Mouse (Mus musculus): ENCODE data around the gene Cyp3a57. TPM values are rescaled to one million over a fixed set of nuclear protein-coding genes. Genes with fewer than 3 reads are reported as not detected.
"Not testable (repeated sequence)": the region's sequence is repeated elsewhere in the genome, so short reads cannot be mapped to it uniquely, and the experiment has no call there.

Gene Cyp3a57
- not detected in 2 replicates for polyA plus RNA-seq (2012)

DNA sequence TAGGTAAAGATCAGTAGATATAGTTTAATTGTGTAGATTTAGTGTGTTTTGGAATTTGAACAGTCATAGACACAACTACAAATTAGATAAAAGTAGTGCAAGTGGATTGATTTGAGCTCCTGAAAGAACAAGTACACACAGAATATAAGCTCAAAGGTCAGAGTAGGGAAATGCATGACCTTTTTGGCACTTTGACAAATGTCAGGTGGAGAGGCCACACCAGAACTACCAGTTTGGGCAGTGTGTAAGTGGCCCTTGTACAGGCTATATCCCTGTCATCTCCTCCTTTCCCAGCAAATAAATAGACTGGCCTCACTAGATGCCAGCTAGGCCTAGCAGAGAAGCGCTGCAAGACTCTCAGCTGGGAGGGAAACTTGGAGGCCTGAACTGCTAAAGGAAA lies at the start of gene Cyp3a57:
Gene Cyp3a57 (plus strand): TSS at position 339 of the 400 bp plus-strand sequence.
- TF ChIP-seq TAL1 (IDR thresholded peaks at IDR 0.05; ENCODE audit: low read length) (no peak), GATA1 (IDR thresholded peaks at IDR 0.05; ENCODE audit: low read length) (no peak)
- Histone ChIP-seq H3K4me3 (replicated peaks) (no peak within 1 kb of the TSS), H3K4me1 (ENCODE audit: control insufficient read depth) (no peaks in the 10 kb centered on the region), H3K27me3 (ENCODE audit: control insufficient read depth) (no peaks in the 10 kb centered on the region), H3K9me3 (ENCODE audit: control insufficient read depth, low read length) (no peaks in the 10 kb centered on the region), H3K36me3 (ENCODE audit: control insufficient read depth) (no peaks in the 10 kb centered on the region)

DNA sequence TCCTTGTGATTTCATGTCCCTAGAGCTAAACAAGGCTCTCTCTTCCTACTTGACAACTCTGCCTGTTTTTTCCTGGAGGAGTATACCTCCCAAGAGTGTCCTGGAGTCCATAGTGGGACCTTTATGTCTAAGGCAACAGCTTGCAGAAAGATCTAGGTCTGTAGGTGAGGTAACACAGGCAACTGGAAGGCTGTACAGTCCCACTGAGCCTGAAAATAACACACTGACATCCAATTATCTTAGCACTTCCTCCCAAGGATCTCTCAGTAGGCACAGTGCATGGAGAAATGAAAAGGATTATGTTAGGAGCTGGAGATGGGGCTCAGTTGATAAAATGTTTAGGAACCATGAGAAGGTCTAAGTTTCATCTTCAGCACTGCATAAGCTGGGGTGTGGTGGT lies 44.6 kb upstream of the Cyp3a57 start:
- Histone ChIP-seq H3K4me3 (replicated peaks) (no peak overlapping the region), H3K4me1 (ENCODE audit: control insufficient read depth) (no peaks in the 10 kb centered on the region), H3K36me3 (ENCODE audit: control insufficient read depth) (no peaks in the 10 kb centered on the region), H3K9me3 (ENCODE audit: control insufficient read depth, low read length) (no peaks in the 10 kb centered on the region), H3K27me3 (ENCODE audit: control insufficient read depth) (no peaks in the 10 kb centered on the region)
- no peak for TF ChIP-seq TAL1 (IDR thresholded peaks at IDR 0.05; ENCODE audit: low read length)
- TF ChIP-seq GATA1 (IDR thresholded peaks at IDR 0.05; ENCODE audit: low read length): no peak

DNA sequence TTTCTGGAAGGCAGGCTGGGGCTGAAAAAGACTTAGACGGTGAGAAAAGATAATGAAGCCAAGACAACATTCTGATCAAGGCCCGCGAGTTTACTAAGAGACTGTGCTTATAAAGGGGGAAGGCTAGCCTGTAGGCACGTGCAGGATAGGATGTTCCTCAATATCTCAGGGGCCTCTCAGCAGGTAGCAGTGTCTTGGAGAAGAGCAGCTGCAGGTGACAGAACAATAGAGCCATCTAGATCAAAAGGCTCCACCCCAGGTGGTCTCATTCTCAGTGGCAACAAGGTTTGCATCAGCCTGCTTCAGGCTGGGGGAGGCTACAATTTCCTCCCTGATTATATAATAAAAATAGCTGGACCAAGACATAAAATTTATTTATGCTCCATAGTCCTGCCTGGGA lies 43.3 kb upstream of the Cyp3a57 start:
- H3K27me3 ChIP-seq (ENCODE audit: control insufficient read depth); H3K4me3 ChIP-seq (replicated peaks); H3K9me3 ChIP-seq (ENCODE audit: control insufficient read depth, low read length): not testable (repeated sequence)

DNA sequence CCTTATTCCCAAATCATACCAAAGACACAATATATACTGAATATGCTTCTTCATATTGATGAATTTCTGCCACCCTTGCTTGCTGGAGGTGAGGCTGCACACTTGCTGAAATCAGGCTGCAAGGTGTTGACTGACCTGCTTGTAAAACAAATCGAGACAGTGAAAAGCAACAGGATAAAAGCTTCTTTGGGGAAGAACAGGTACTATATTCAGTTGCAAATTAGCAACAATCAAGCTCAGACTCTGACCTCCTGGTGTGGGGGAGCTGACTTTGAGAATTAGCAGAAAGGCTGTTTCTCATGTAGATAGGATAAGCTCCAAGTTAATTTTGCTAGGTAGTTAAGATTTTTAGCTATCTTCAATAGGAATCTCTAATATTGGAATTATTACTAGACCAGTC lies 42.7 kb upstream of the Cyp3a57 start:
- H3K36me3 ChIP-seq (ENCODE audit: control insufficient read depth): no peaks in the 10 kb centered on the region
- no peaks in the 10 kb centered on the region for H3K9me3 ChIP-seq (ENCODE audit: control insufficient read depth, low read length)
- TF ChIP-seq TAL1 (IDR thresholded peaks at IDR 0.05; ENCODE audit: low read length) (no peak), GATA1 (IDR thresholded peaks at IDR 0.05; ENCODE audit: low read length) (no peak)
- H3K4me1 ChIP-seq (ENCODE audit: control insufficient read depth): no peaks in the 10 kb centered on the region
- H3K27me3 ChIP-seq (ENCODE audit: control insufficient read depth): no peaks in the 10 kb centered on the region
- H3K4me3 ChIP-seq (replicated peaks): no peak overlapping the region

More for the DNA sequence above, 43.3 kb upstream of the Cyp3a57 start:
- H3K4me1 ChIP-seq (ENCODE audit: control insufficient read depth); H3K36me3 ChIP-seq (ENCODE audit: control insufficient read depth): not testable (repeated sequence)

DNA sequence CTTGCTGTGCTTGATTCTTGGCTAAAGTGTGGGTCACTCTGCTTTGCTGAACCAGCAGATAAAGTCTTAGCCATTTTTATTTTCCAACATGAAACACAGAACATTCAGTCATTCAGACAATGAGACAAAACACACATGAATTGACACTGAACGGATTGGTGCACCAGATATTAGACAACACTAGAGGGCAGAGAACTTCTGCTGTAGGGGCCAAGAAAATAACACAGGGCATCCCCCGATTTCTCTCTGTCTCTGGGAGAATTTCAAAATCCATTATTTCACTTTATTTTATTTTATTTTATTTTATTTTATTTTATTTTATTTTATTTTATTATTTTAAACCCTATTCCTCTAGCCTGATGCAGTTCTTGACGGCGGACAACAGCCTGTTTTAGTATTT lies 38.1 kb upstream of the Cyp3a57 start:
- not testable (repeated sequence) for H3K9me3 ChIP-seq (ENCODE audit: control insufficient read depth, low read length); H3K4me1 ChIP-seq (ENCODE audit: control insufficient read depth); H3K4me3 ChIP-seq (replicated peaks); H3K36me3 ChIP-seq (ENCODE audit: control insufficient read depth); H3K27me3 ChIP-seq (ENCODE audit: control insufficient read depth)

DNA sequence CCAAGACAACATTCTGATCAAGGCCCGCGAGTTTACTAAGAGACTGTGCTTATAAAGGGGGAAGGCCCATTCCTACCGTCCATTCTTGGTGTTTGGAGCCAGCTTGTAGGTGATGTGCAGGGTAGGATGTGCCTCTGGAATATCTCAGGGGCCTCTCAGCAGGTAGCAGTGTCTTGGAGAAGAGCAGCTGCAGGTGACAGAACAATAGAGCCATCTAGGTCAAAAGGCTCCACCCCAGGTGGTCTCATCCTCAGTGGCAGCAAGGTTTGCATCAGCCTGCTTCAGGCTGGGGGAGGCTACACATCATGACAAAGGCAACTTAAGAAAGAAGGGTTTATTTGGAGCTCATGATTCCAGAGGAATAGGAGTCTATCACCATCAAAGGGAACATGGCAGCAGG lies 37.3 kb upstream of the Cyp3a57 start:
- H3K4me1 ChIP-seq (ENCODE audit: control insufficient read depth); H3K27me3 ChIP-seq (ENCODE audit: control insufficient read depth); H3K4me3 ChIP-seq (replicated peaks); H3K9me3 ChIP-seq (ENCODE audit: control insufficient read depth, low read length); H3K36me3 ChIP-seq (ENCODE audit: control insufficient read depth): not testable (repeated sequence)

DNA sequence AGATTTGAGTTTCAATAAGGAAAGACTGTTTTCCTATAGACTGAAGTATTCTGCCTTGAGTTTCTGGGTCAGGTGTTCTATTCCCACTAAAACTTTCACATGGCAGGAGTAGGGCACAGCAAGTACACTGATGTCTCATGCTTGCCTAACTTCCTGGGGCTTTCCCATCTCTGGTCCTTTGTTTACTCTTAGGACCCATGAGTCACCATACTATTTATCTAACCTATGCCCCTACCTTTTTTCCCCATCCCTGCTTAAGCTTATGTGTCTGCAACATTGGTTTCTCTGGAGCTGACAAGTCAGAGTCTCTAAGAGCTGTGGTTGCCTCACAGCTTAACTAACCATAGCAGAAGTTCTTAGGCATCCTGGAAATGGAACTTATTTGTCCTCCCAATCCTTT lies 31.2 kb upstream of the Cyp3a57 start:
- H3K27me3 ChIP-seq (ENCODE audit: control insufficient read depth): no peaks in the 10 kb centered on the region

DNA sequence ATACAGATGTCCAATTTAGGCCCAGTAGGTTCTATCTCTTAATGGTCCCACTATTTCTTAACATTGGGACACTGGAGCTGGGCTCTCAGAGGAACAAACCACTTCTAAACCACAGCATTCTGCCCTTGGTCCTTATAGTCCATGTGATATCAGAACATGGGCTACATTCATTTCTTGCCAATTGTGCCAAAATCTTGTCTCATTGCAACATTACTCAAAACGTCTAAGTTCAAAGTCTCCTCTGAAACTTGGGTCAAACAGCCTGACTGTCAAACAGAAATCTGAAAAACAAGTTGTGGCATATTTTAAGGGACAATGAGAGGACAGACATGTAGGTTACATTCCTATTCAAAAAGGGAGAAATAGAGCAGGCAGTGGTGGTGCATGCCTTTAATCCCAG lies 27.9 kb upstream of the Cyp3a57 start:
- H3K27me3 ChIP-seq (ENCODE audit: control insufficient read depth): no peaks in the 10 kb centered on the region
- no peaks in the 10 kb centered on the region for H3K36me3 ChIP-seq (ENCODE audit: control insufficient read depth)
- H3K4me1 ChIP-seq (ENCODE audit: control insufficient read depth): no peaks in the 10 kb centered on the region
- peaks cover 12% of the 10 kb centered on the region for H3K9me3 ChIP-seq (ENCODE audit: control insufficient read depth, low read length)
- no peak overlapping the region for H3K4me3 ChIP-seq (replicated peaks)
- TF ChIP-seq GATA1 (IDR thresholded peaks at IDR 0.05; ENCODE audit: low read length) (no peak), TAL1 (IDR thresholded peaks at IDR 0.05; ENCODE audit: low read length) (no peak)

More for the DNA sequence above, 31.2 kb upstream of the Cyp3a57 start:
- peaks cover 11% of the 10 kb centered on the region for H3K9me3 ChIP-seq (ENCODE audit: control insufficient read depth, low read length)
- TF ChIP-seq GATA1 (IDR thresholded peaks at IDR 0.05; ENCODE audit: low read length): no peak
- no peak for TF ChIP-seq TAL1 (IDR thresholded peaks at IDR 0.05; ENCODE audit: low read length)
- H3K4me1 ChIP-seq (ENCODE audit: control insufficient read depth): no peaks in the 10 kb centered on the region
- H3K4me3 ChIP-seq (replicated peaks): no peak overlapping the region
- no peaks in the 10 kb centered on the region for H3K36me3 ChIP-seq (ENCODE audit: control insufficient read depth)

DNA sequence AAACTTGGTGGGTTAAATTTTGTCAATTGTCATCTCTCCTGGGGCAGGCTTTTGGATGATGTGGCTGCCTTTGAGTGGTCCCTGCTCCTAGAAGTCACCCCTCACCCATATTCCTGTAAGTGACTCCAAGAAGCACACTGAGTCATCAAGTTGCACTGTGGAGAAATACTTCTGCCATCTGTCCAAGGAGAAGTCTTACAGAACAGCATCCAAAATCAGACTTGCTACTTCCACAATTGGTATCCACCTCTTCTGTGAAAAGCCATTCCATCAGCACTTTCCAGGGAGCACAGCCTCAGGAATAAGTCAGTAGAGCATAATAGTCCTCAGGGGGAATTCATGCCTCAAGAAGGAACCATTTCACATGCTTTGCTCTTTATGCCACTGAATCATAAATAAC lies 6.3 kb upstream of the Cyp3a57 start:
- not testable (repeated sequence) for H3K27me3 ChIP-seq (ENCODE audit: control insufficient read depth); H3K9me3 ChIP-seq (ENCODE audit: control insufficient read depth, low read length); H3K4me1 ChIP-seq (ENCODE audit: control insufficient read depth); H3K36me3 ChIP-seq (ENCODE audit: control insufficient read depth); H3K4me3 ChIP-seq (replicated peaks)

DNA sequence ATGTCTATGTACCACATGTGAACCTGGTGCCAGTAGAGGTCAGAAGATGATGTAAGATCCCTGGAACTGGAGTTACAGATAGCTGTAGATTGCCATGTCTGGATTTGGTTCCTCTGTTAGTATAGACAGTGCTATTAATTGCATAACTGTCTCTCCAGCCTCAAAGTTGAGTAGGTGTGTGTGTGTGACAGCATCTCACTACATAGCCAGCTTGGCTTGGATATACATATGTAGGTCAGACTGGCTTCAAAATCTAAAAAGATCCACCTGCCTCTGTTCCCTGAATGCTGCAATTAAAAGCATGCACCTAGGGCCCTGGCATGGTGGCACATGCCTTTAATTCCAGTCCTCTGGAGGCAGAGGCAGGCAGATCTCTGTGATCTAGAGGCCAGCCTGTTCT lies 4.6 kb downstream of the Cyp3a57 start:
- no peaks in the 10 kb centered on the region for H3K36me3 ChIP-seq (ENCODE audit: control insufficient read depth)
- no peak overlapping the region for H3K4me3 ChIP-seq (replicated peaks)
- no peaks in the 10 kb centered on the region for H3K4me1 ChIP-seq (ENCODE audit: control insufficient read depth)
- no peaks in the 10 kb centered on the region for H3K27me3 ChIP-seq (ENCODE audit: control insufficient read depth)
- TF ChIP-seq TAL1 (IDR thresholded peaks at IDR 0.05; ENCODE audit: low read length) (no peak), GATA1 (IDR thresholded peaks at IDR 0.05; ENCODE audit: low read length) (no peak)
- H3K9me3 ChIP-seq (ENCODE audit: control insufficient read depth, low read length): no peaks in the 10 kb centered on the region

DNA sequence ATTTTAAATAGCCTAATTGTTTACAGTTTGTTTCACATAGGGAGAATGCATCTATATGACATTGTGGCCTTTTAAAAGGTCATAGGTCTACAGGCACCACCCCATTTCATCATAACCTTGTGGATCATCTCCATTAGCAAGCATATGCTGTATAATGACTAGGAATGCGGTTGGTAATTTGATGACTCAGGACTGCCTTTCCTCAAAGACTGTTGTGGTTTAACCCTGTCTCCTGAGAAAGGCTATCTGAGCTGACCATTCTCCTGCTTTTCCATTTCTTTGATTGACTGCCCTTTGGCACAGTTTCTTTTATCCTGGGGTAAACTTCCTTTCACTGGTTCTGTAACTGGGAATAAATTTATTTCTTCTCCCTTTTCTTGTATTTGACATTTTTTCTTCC lies 8.0 kb downstream of the Cyp3a57 start:
- H3K4me3 ChIP-seq (replicated peaks): no peak overlapping the region
- H3K27me3 ChIP-seq (ENCODE audit: control insufficient read depth): no peaks in the 10 kb centered on the region
- H3K4me1 ChIP-seq (ENCODE audit: control insufficient read depth): no peaks in the 10 kb centered on the region
- no peaks in the 10 kb centered on the region for H3K9me3 ChIP-seq (ENCODE audit: control insufficient read depth, low read length)
- TF ChIP-seq TAL1 (IDR thresholded peaks at IDR 0.05; ENCODE audit: low read length) (no peak), GATA1 (IDR thresholded peaks at IDR 0.05; ENCODE audit: low read length) (no peak)
- H3K36me3 ChIP-seq (ENCODE audit: control insufficient read depth): no peaks in the 10 kb centered on the region

DNA sequence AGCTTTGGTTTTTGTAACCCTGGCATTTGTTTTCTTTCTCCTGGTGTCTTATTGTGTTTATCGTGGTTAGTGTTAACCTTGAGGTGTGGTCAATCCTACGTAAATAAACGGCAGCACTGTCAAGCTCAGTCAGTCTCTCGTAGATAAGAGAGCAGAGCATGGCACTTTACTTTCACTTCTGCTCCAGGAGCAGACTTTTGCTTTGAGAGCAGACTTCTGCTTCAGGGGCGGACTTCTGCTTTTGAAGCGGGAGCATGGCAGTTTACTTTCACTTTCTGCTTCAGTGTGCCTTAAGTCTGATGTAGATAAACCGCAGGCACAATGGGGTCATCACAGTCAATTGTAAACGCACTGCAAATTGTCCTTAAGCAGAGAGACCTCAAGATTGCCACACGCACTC lies 70.3 kb downstream of the Cyp3a57 start:
- not testable (repeated sequence) for H3K27me3 ChIP-seq (ENCODE audit: control insufficient read depth); H3K36me3 ChIP-seq (ENCODE audit: control insufficient read depth); H3K4me1 ChIP-seq (ENCODE audit: control insufficient read depth); H3K4me3 ChIP-seq (replicated peaks)
- H3K9me3 ChIP-seq (ENCODE audit: control insufficient read depth, low read length): peaks cover 34% of the 10 kb centered on the region
